Comparison of ENCODE assay signal across 14 mouse cellular contexts in genomic region chr15:78542098-78542766, GRCm38 (mm10). TPM values are rescaled to one million over a fixed set of nuclear protein-coding genes. Genes with fewer than 3 reads are reported as not detected.
DNase-seq lines count a peak whose midpoint lies in the region; ATAC-seq lines count a peak whose summit lies in the region.
"Had no signal": no experiment of that assay in that cellular context is flagged by ENCODE, and none has a peak within 500 bp of the region (broad histone marks: within the 10 kb centered on the region; RNA-seq: fewer than 3 reads in every experiment).

No protein-coding gene starts in this region.

- H3K4me3 ChIP-seq in embryonic facial prominence, embryonic 12.5 days = no peak overlapping the region
- H3K4me3 ChIP-seq in embryonic facial prominence, embryonic 10.5 days = no peak overlapping the region
- H3K4me3 ChIP-seq: embryonic facial prominence, embryonic 13.5 days; midbrain, embryonic 10.5 days; stomach, embryonic 15.5 days had no signal

- no peak overlapping the region for H3K27ac ChIP-seq in embryonic facial prominence, embryonic 12.5 days
- no peak overlapping the region for H3K27ac ChIP-seq in embryonic facial prominence, embryonic 10.5 days (replicated peaks)
- H3K27ac ChIP-seq: embryonic facial prominence, embryonic 13.5 days; liver, embryonic 14.5 days; midbrain, embryonic 10.5 days; stomach, embryonic 15.5 days had no signal

- 0 out of 2 replicates have a peak overlapping the region, but pooled peaks have one; percentile 2 for H3K9ac ChIP-seq in embryonic facial prominence, embryonic 12.5 days
- H3K9ac ChIP-seq: liver, embryonic 14.5 days; stomach, embryonic 15.5 days had no signal

- WGBS in embryonic facial prominence, embryonic 12.5 days = 76% methylated on average over 3 of the region's 3 CpGs
- WGBS in embryonic facial prominence, embryonic 10.5 days = 83% methylated on average over 3 of the region's 3 CpGs

- ATAC-seq in embryonic facial prominence, embryonic 12.5 days (ENCODE audit: insufficient number of reproducible peaks, insufficient read depth, low FRiP score, low TSS enrichment) = no peak

- no peak for DNase-seq in embryonic facial prominence, embryonic 10.5 days (ENCODE audit: low spot score)
- DNase-seq in kidney, adult 18-20 months = peak; percentile 32
- no peak for DNase-seq in kidney, postnatal 4 days
- peak; percentile 21 for DNase-seq in MN1 (ENCODE audit: low spot score)
- DNase-seq in cerebellum, postnatal 36 days = peak; percentile 61 to 63
- DNase-seq in ovary, adult 18-20 months (ENCODE audit: low spot score) = no peak
- DNase-seq in thymus, postnatal 0 days (ENCODE audit: low spot score) = no peak
- DNase-seq: kidney, postnatal 10 days had no signal

- H3K9me3 ChIP-seq in embryonic facial prominence, embryonic 12.5 days = no peaks in the 10 kb centered on the region
- no peaks in the 10 kb centered on the region for H3K9me3 ChIP-seq in embryonic facial prominence, embryonic 10.5 days
- H3K9me3 ChIP-seq: embryonic facial prominence, embryonic 13.5 days; midbrain, embryonic 10.5 days; stomach, embryonic 15.5 days had no signal

- H3K36me3 ChIP-seq in embryonic facial prominence, embryonic 12.5 days = no peaks in the 10 kb centered on the region
- no peaks in the 10 kb centered on the region for H3K36me3 ChIP-seq in embryonic facial prominence, embryonic 10.5 days (replicated peaks)
- H3K36me3 ChIP-seq: embryonic facial prominence, embryonic 13.5 days; midbrain, embryonic 10.5 days; stomach, embryonic 15.5 days had no signal

- H3K27me3 ChIP-seq in embryonic facial prominence, embryonic 12.5 days = peaks cover 38% of the 10 kb centered on the region
- peaks cover 63% of the 10 kb centered on the region for H3K27me3 ChIP-seq in embryonic facial prominence, embryonic 10.5 days (replicated peaks; ENCODE audit: low read depth, poor library complexity, severe bottlenecking)

- no peak overlapping the region for H3K4me2 ChIP-seq in embryonic facial prominence, embryonic 12.5 days (replicated peaks)
- H3K4me2 ChIP-seq: embryonic facial prominence, embryonic 13.5 days; stomach, embryonic 15.5 days had no signal

- no peaks in the 10 kb centered on the region for H3K4me1 ChIP-seq in embryonic facial prominence, embryonic 12.5 days
- peaks cover 10% of the 10 kb centered on the region for H3K4me1 ChIP-seq in embryonic facial prominence, embryonic 10.5 days

RNA-seq across cellular contexts. Expression of gene Sstr3, which starts 2.3 kb away (rescaled TPM):
- polyA plus RNA-seq in embryonic facial prominence, embryonic 12.5 days (2016; fragmentation: Nextera tagmentation; extraction: Ambion mirVana) = not detected in 2 replicates
- not detected in 2 replicates for polyA plus RNA-seq in embryonic facial prominence, embryonic 10.5 days (2016; fragmentation: Nextera tagmentation; extraction: Ambion mirVana)
- polyA plus RNA-seq in thymus, postnatal 0 days (2015; fragmentation: Nextera tagmentation; extraction: Ambion mirVana) = 0.03 and 0.05 TPM in 2 replicates
- polyA plus RNA-seq: embryonic facial prominence, embryonic 13.5 days had no signal

RNA-seq across cellular contexts. Expression of gene C1qtnf6, which starts 11.0 kb away (rescaled TPM):
- 21.0 and 22.9 TPM in 2 replicates for polyA plus RNA-seq in embryonic facial prominence, embryonic 12.5 days (2016; fragmentation: Nextera tagmentation; extraction: Ambion mirVana)
- polyA plus RNA-seq in embryonic facial prominence, embryonic 10.5 days (2016; fragmentation: Nextera tagmentation; extraction: Ambion mirVana) = 9.6 and 10.4 TPM in 2 replicates
- 6.5 and 9.1 TPM in 2 replicates for polyA plus RNA-seq in thymus, postnatal 0 days (2015; fragmentation: Nextera tagmentation; extraction: Ambion mirVana)

RNA-seq across cellular contexts. Expression of gene Rac2, which starts 30.4 kb away (rescaled TPM):
- polyA plus RNA-seq in embryonic facial prominence, embryonic 12.5 days (2016; fragmentation: Nextera tagmentation; extraction: Ambion mirVana) = 7.6 TPM in 2 replicates
- 5.0 and 7.7 TPM in 2 replicates for polyA plus RNA-seq in embryonic facial prominence, embryonic 10.5 days (2016; fragmentation: Nextera tagmentation; extraction: Ambion mirVana)
- 662 and 779 TPM in 2 replicates for polyA plus RNA-seq in thymus, postnatal 0 days (2015; fragmentation: Nextera tagmentation; extraction: Ambion mirVana)

RNA-seq across cellular contexts. Expression of gene Il2rb, which starts 47.2 kb away (rescaled TPM):
- polyA plus RNA-seq in embryonic facial prominence, embryonic 12.5 days (2016; fragmentation: Nextera tagmentation; extraction: Ambion mirVana) = 0.06 and 0.09 TPM in 2 replicates
- 0.09 TPM in 1 of 2 replicates, not detected in the other for polyA plus RNA-seq in embryonic facial prominence, embryonic 10.5 days (2016; fragmentation: Nextera tagmentation; extraction: Ambion mirVana)
- 10.3 and 12.2 TPM in 2 replicates for polyA plus RNA-seq in thymus, postnatal 0 days (2015; fragmentation: Nextera tagmentation; extraction: Ambion mirVana)
- polyA plus RNA-seq: midbrain, embryonic 10.5 days; neural tube, embryonic 11.5 days had no signal

RNA-seq across cellular contexts. Expression of gene Cyth4, which starts 54.6 kb away (rescaled TPM):
- polyA plus RNA-seq in embryonic facial prominence, embryonic 12.5 days (2016; fragmentation: Nextera tagmentation; extraction: Ambion mirVana) = 5.3 and 6.6 TPM in 2 replicates
- polyA plus RNA-seq in embryonic facial prominence, embryonic 10.5 days (2016; fragmentation: Nextera tagmentation; extraction: Ambion mirVana) = 3.8 and 5.8 TPM in 2 replicates
- polyA plus RNA-seq in thymus, postnatal 0 days (2015; fragmentation: Nextera tagmentation; extraction: Ambion mirVana) = 23.0 and 23.7 TPM in 2 replicates

Comparison
In these comparisons a context has a peak if more than half of its experiments do, and no peak if none do; other contexts are left out.
1. DNase-seq: peak in kidney, adult 18-20 months (single experiment), MN1 (single experiment) and cerebellum, postnatal 36 days (2 of 2); none in embryonic facial prominence, embryonic 10.5 days (single experiment), kidney, postnatal 4 days (0 of 2), ovary, adult 18-20 months (single experiment) and thymus, postnatal 0 days (single experiment).
2. RNA of gene Rac2, which starts 30.4 kb away (polyA plus RNA-seq): 662 to 779 TPM in thymus, postnatal 0 days; 5.0 to 7.7 TPM in embryonic facial prominence, embryonic 10.5 days and 7.6 TPM in embryonic facial prominence, embryonic 12.5 days; every median in the first group is over 10 times any median in the second.